7 mouse cellular contexts compared by ENCODE assay signal in the genomic region with DNA sequence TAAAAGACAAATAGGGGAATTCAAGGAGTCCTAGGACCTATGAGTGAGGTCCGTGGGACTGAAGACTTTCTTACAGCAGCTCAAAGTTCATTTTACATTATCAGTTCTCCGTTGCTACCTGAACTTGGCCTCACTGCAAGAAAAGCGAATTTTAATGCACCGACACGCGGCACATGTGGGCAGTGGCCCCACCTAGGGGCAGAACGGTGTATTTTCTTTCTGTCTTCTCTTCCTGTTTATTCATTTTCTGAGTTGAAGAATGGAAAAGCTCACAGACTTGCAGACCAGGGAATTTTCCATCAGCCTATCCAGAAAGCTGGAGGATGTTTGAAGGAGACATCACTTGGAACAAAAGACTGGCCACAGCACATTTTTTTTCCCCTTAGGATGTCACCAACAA.
A peak's percentile ranks its signal among the peaks of the same experiment; 100 is the strongest.
DNase-seq lines count a peak whose midpoint lies in the region; ATAC-seq and TF ChIP-seq lines count a peak whose summit lies in the region.

No protein-coding gene starts in this region.

- TF ChIP-seq POLR2A in limb, embryonic 14.5 days (IDR thresholded peaks at IDR 0.05; ENCODE audit: borderline replicate concordance, extremely low read depth, insufficient read depth, insufficient read length) = no peak

- no peaks in the 10 kb centered on the region for H3K36me3 ChIP-seq in forebrain, embryonic 14.5 days (ENCODE audit: control insufficient read depth, insufficient read depth, low read length)
- no peaks in the 10 kb centered on the region for H3K36me3 ChIP-seq in limb, embryonic 14.5 days (ENCODE audit: control insufficient read depth, insufficient read depth, low read length)

- 0 out of 2 replicates have a peak, but pooled peaks cover 3% of the 10 kb centered on the region for H3K4me1 ChIP-seq in forebrain, embryonic 14.5 days (ENCODE audit: control insufficient read depth, insufficient read depth, low read length)
- no peaks in the 10 kb centered on the region for H3K4me1 ChIP-seq in limb, embryonic 14.5 days (ENCODE audit: control insufficient read depth, insufficient read depth, low read length)

- H3K9me3 ChIP-seq in forebrain, embryonic 14.5 days (replicated peaks; ENCODE audit: control insufficient read depth, low read length) = no peaks in the 10 kb centered on the region
- H3K9me3 ChIP-seq in limb, embryonic 14.5 days (ENCODE audit: control insufficient read depth, low read length) = no peaks in the 10 kb centered on the region

- H3K4me2 ChIP-seq in forebrain, embryonic 14.5 days (ENCODE audit: low read length) = no peak overlapping the region
- peak overlapping the region; percentile 23; the same call in 1 of the 2 replicates for H3K4me2 ChIP-seq in limb, embryonic 14.5 days (replicated peaks; ENCODE audit: low read depth, low read length, severe bottlenecking)

- WGBS in forebrain, embryonic 14.5 days = 7% methylated on average over 7 of the region's 7 CpGs
- 13% methylated on average over 7 of the region's 7 CpGs for WGBS in limb, embryonic 14.5 days

- no peak overlapping the region for H3K4me3 ChIP-seq in forebrain, embryonic 14.5 days (ENCODE audit: low read depth, low read length)
- no peak overlapping the region for H3K4me3 ChIP-seq in limb, embryonic 14.5 days (replicated peaks; ENCODE audit: low read length)

- DNase-seq in urinary bladder, postnatal 25 days (ENCODE audit: low spot score) = peak; percentile 51
- DNase-seq in urinary bladder, postnatal 4 days (ENCODE audit: low spot score in 2 of 2) = no peak
- peak; percentile 54 for DNase-seq in brain, embryonic 18.5 days (ENCODE audit: low read depth, low spot score)
- DNase-seq in forebrain, embryonic 14.5 days (ENCODE audit: low spot score) = peak; percentile 82
- DNase-seq in kidney, adult 8-10 months = peak; percentile 55 to 70
- DNase-seq in limb, embryonic 14.5 days (ENCODE audit: low spot score) = peak; percentile 68
- peak; percentile 78 for DNase-seq in right cerebral cortex, adult 18-20 months

- no peak overlapping the region for H3K9ac ChIP-seq in forebrain, embryonic 14.5 days (ENCODE audit: low read length)
- H3K9ac ChIP-seq in limb, embryonic 14.5 days (ENCODE audit: low read depth, low read length, severe bottlenecking) = no peak overlapping the region

- no peak overlapping the region for H3K27ac ChIP-seq in forebrain, embryonic 14.5 days (ENCODE audit: low read depth, low read length)
- no peak overlapping the region for H3K27ac ChIP-seq in limb, embryonic 14.5 days (replicated peaks; ENCODE audit: low read depth, low read length)

- no peaks in the 10 kb centered on the region for H3K27me3 ChIP-seq in forebrain, embryonic 14.5 days (replicated peaks; ENCODE audit: control insufficient read depth, insufficient read depth, low read length)
- no peaks in the 10 kb centered on the region for H3K27me3 ChIP-seq in limb, embryonic 14.5 days (ENCODE audit: control insufficient read depth, insufficient read depth, low read length)

- ATAC-seq in forebrain, embryonic 14.5 days = no peak; the same call in 1 of the 2 replicates
- ATAC-seq in limb, embryonic 14.5 days (ENCODE audit: low FRiP score, low read depth) = no peak; the same call in 1 of the 2 replicates

Comparison
In these comparisons a context has a peak if more than half of its experiments do, and no peak if none do; other contexts are left out.
1. DNase-seq: peak in urinary bladder, postnatal 25 days (single experiment), brain, embryonic 18.5 days (single experiment), forebrain, embryonic 14.5 days (single experiment), kidney, adult 8-10 months (2 of 2), limb, embryonic 14.5 days (single experiment) and right cerebral cortex, adult 18-20 months (single experiment); none in urinary bladder, postnatal 4 days (0 of 2).